Mouse (Mus musculus) thymus, adult 2 months (tissue): Measurements from ENCODE around the gene 2410004B18Rik.

Experiments
- CTCF ChIP-seq: fragments of 200-500 bp; IDR thresholded peaks from 2 replicates; pipeline ENCODE4 v1.5.1; 2012; ENCODE audit warnings: mild to moderate bottlenecking, control low read depth, low read length, moderate library complexity, borderline replicate concordance; ENCODE audit not compliant: control insufficient read depth, poor library complexity, insufficient read depth; ENCODE audit errors: extremely low read depth
- POLR2A ChIP-seq: fragments of 200-500 bp; IDR thresholded peaks from 2 replicates; pipeline ENCODE4 v1.6.1; 2012; ENCODE audit warnings: mild to moderate bottlenecking, low read length, control low read depth, moderate library complexity; ENCODE audit not compliant: control insufficient read depth, poor library complexity, insufficient read depth; ENCODE audit errors: extremely low read depth

DNA sequence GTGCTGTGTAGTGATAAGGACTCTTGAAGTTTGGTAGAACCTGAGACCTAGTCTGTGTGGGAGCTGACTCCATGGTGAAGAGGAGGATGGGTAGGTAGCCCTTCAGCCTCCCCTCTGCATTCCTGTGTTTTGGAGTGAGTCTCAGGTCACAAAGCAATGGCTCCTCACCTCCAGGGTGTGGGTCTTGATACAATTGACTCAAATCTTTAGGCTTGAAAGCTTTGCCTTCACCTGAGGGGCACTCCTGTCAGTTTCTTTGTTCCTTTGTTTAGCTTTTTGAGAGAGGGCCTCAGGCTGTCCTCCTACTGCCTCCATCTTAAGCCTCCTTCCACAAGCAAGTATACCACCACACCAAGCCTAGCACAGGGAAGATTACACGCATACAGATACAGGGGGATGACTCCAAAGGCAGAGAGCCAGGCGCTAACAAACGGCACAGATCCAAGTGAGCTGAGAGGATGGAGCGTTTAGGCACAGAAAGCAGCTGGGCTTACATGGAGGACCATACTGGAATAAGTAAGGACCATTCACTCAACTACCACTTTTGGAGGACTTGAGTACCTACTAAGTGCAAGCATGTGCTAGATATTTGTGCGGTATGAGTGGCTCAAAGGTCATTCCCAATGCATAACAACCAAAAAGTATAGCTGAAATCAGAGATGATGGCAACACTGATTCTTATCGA, 48.6 kb downstream of the 2410004B18Rik start:
- no peak for TF ChIP-seq CTCF
- no peak for TF ChIP-seq POLR2A
